Mouse (Mus musculus) olfactory bulb, adult 2 months (tissue): ENCODE data around the gene Lao1.

Source experiments
- CTCF ChIP-seq: fragments of 200-500 bp; IDR thresholded peaks from 2 replicates; pipeline ENCODE4 v1.5.1; 2012; ENCODE audit warnings: low read depth, mild to moderate bottlenecking, low read length, moderate library complexity; ENCODE audit not compliant: insufficient read depth
- POLR2A ChIP-seq: fragments of 200-500 bp; IDR thresholded peaks from 2 replicates; pipeline ENCODE4 v1.6.1; 2012; ENCODE audit warnings: mild to moderate bottlenecking, low read depth, low read length, moderate library complexity; ENCODE audit not compliant: insufficient read depth

- TF ChIP-seq CTCF (no peak), POLR2A (no peak)
These were observed 6.3 kb downstream of the Lao1 start for GRCm38 (mm10) chr4:118967711-118968110.
